Mouse (Mus musculus) olfactory bulb, adult 2 months (tissue): ENCODE measurements around the gene Golga2. TPM values are rescaled to one million over a fixed set of nuclear protein-coding genes. Genes with fewer than 3 reads are reported as not detected.

Source experiments
- H3K27ac ChIP-seq: fragments of 200-500 bp; 2 replicates; pipeline ENCODE4 v1.5.1; 2012; ENCODE audit warnings: low read depth, low read length; ENCODE audit not compliant: insufficient read depth
- H3K4me1 ChIP-seq: fragments of 200-500 bp; 2 replicates; pipeline ENCODE4 v1.6.1; 2012; ENCODE audit warnings: low read length; ENCODE audit not compliant: control insufficient read depth, insufficient read depth
- H3K4me3 ChIP-seq: fragments of 200-500 bp; 2 replicates; pipeline ENCODE4 v1.5.1; 2012; ENCODE audit warnings: mild to moderate bottlenecking, low read depth, low read length, moderate library complexity; ENCODE audit not compliant: insufficient read depth
- CTCF ChIP-seq: fragments of 200-500 bp; IDR thresholded peaks from 2 replicates; pipeline ENCODE4 v1.5.1; 2012; ENCODE audit warnings: low read depth, mild to moderate bottlenecking, low read length, moderate library complexity; ENCODE audit not compliant: insufficient read depth
- POLR2A ChIP-seq: fragments of 200-500 bp; IDR thresholded peaks from 2 replicates; pipeline ENCODE4 v1.6.1; 2012; ENCODE audit warnings: mild to moderate bottlenecking, low read depth, low read length, moderate library complexity; ENCODE audit not compliant: insufficient read depth
- WGBS: fragments of 180-500 bp; shearing (Covaris S2); methylation state at CpG from one replicate; pipeline ENCODE4 v1.1.7; 2018; 5-methylcytosine and 5-hydroxymethylcytosine counted together
- polyA plus RNA-seq: library from polyadenylated mRNA; stranded (reverse); fragments of >200 nt; gene quantifications from 2 replicates; pipeline ENCODE4 v1.2.4, GENCODE M21; 2012; ENCODE audit warnings: low replicate concordance; ENCODE audit not compliant: missing spikeins, insufficient read depth, insufficient read length

Gene Golga2
- polyA plus RNA-seq, 1 experiment: not detected

DNA sequence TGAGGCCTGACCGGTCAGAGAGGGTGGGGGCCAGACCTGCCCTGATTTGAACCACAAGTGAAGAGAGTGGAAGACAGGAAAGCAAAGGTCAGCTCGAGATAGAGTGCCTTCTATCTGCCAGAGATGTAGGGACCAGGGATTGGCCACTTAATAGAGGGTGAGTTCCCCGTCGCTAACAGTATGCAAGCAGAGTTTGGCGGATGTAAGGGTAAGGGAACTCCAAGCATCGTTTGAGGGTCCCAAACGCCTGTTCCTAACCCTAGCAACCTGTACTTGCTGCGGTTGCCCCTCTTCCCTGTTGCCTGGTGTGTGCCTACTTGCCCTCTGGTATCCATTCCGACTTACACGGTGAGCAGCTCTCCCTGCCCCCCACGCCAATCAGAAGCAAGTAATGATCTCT, 33.5 kb downstream of the Golga2 start:
- H3K4me3 ChIP-seq: no peak overlapping the region
- H3K4me1 ChIP-seq: peaks cover 44% of the 10 kb centered on the region
- WGBS: 75% methylated on average over 11 of the region's 11 CpGs
- TF ChIP-seq CTCF (no peak), POLR2A (no peak)
- no peak overlapping the region for H3K27ac ChIP-seq

DNA sequence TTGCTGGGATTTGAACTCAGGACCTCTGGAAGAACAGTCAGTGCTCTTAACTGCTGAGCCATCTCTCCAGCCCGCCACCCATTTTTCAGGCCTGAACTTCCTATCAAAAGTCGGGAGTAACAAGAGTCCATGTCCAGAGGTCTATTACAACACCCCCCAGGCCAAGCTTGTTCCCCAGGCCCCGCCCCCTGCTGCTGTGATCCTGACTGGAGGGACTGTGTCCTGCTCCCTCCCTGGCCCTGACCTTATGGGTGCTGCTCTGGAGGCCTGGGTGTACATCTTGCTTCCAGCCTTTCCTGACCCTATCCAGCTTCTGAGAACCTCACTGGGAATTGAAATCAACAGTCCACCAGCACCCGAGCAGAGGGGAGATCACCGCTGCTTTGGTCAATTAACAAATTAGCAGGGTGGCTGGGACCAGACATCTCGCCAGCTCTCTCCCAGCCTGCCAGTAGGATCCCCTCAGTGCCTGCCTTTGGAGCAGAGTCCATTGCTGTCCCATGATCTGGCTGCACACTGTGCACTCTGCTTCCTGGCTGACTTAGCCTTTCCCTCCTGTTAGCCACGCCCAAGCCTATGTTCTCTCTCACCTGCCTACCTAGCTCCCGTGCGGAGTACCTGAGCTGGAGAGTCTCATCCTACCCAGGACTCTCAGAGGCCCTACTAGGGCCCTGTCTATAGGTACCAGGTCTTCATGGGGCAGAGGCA, 34.6 kb downstream of the Golga2 start:
- Histone ChIP-seq H3K4me1 (peaks cover 44% of the 10 kb centered on the region), H3K27ac (no peak overlapping the region), H3K4me3 (no peak overlapping the region)
- 66% methylated on average over 9 of the region's 9 CpGs for WGBS
- no peak for TF ChIP-seq POLR2A
- no peak for TF ChIP-seq CTCF

DNA sequence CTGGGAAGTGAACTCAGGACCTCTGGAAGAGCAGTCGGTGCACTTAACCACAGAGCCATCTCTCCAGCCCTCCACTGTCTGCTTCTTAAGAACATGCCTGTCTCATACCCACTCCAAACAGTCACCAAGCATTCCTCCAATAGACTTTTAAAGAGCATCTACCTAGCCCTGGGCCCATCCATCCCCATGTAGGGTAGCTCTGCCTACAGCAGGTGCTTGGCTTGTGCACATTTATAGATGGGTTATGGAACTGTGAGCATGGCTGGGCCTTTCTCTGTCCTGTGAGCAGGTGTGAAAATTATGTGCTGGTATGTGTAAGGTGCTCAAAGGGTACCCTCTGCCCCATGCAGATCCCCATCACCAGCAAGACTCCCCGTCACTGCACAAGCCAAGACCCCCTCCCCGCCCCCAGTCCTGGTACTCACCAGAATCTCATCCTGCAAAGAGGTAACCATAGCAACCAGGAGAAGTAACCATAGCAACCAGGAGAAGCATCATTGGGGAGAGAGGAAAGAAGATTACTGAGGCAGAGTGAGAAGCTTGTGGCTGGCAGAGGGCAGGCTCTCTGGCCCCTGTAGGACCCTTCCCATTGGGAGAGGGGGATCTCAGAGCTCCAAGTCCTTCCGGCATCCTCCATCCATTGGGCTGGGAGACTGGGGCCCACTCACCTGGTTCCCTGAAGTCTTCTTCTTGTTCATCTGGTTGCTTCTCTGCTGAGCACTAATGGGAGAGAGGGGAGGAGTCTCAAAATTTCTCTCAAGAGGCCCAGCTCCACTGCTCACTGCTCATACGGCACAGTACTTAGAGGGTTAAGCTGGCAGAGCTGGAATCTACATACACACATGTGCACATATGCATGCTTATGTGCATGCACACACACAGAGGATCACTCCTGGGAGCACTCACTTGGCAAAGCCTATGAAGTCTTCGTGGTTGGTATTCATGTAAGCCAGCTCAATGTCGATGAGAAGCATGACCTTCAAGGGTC, 35.9 kb downstream of the Golga2 start:
- H3K4me3 ChIP-seq: no peak overlapping the region
- no peak for TF ChIP-seq CTCF
- no peak for TF ChIP-seq POLR2A
- no peak overlapping the region for H3K27ac ChIP-seq
- H3K4me1 ChIP-seq: peaks cover 40% of the 10 kb centered on the region
- WGBS: 47% methylated on average over 7 of the region's 7 CpGs

DNA sequence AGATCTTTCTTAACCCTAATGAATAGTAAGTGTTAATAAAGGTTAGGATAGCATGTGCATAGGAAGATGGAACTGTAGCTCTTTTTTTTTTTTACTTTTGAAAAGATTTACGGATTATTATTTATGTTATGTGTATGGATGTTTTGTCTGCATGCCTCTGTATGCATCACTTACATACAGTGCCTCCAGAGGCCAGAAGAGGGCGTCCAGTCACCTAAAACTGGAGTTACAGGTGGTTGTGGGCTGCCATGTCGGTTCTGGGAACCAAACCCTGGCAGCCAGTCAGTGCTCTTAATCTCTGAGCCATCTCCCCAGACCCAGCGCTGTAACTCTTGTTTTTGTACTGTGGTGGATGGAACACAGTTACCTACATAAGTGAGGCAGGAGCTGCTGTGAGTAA, 37.1 kb downstream of the Golga2 start:
- no peak overlapping the region for H3K4me3 ChIP-seq
- TF ChIP-seq CTCF (0 out of 2 replicates have a peak, but pooled peaks have one; percentile 13), POLR2A (no peak)
- H3K27ac ChIP-seq: no peak overlapping the region
- H3K4me1 ChIP-seq: peaks cover 43% of the 10 kb centered on the region
- 57% methylated on average over 4 of the region's 4 CpGs for WGBS

DNA sequence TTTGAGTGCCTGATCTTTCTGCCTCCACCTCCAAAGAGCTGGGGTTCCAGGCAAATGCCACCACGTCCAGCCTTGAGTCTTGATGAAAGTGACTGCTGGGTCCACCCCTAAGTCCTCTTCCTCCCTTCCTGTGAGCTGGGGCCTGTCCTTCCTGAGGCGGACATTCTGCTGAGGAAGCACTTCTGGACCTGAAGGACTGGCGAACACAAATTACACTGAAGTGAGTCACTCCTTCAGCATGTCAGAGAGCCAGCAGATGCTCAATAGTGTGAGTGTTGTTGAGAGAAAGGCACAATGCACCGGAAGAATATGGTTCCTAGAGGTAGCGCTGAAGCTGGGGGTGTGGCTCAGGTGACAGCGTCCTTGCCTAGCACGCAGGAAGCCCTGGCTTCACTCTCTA, 38.2 kb downstream of the Golga2 start:
- Histone ChIP-seq H3K4me1 (peaks cover 44% of the 10 kb centered on the region), H3K27ac (no peak overlapping the region), H3K4me3 (no peak overlapping the region)
- TF ChIP-seq CTCF (no peak), POLR2A (no peak)
- 62% methylated on average over 7 of the region's 7 CpGs for WGBS

DNA sequence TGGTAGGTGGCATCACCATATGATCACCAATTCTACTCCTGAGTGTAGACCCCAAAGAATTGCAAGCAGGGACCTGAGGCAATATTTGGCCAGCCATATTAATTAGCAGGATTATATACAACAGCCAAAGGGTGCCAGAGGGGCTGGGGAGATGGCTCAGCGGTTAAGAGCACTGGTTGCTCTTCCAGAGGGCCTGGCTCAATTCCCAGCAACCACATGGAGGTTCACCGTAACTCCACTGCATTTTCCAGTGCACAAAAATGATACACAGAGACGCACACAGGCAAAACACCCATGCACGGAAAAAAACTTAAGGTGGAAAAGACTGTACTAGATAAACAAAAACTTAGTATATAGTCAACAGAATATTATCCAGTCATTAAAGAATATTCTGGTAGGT, 40.0 kb downstream of the Golga2 start:
- no peak for TF ChIP-seq CTCF
- no peak for TF ChIP-seq POLR2A
- Histone ChIP-seq H3K4me1 (peaks cover 34% of the 10 kb centered on the region), H3K27ac (no peak overlapping the region), H3K4me3 (no peak overlapping the region)
- WGBS: 45% methylated on average over 4 of the region's 4 CpGs

DNA sequence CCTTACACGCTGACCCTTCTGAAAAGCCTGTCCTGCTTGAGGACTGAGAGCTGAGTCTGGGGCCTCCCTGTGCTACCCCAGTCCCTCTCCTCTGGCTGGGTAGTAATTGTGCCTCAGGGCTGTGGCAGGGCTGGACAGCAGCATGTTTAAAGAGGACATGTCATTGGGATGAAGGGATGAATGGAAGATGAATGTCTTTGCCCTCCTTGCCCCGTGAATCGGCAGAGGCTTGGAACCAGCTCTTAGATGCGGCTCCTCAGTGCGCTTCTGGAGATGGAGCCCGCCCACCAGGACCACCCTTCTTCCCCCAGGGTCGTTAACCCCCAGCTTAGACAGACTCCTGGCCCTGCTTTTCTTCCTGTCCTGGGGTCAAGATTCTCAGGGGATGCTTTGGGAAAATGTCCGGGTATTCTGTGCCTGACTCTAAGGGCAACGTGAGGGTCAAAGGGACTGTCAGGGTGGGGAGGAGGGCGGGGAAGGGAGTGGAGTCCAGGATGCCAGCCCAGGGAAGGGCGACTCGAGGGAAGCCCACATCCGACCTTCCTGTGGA, 41.8 kb downstream of the Golga2 start:
- 49% methylated on average over 13 of the region's 13 CpGs for WGBS
- Histone ChIP-seq H3K4me1 (peaks cover 27% of the 10 kb centered on the region), H3K27ac (no peak overlapping the region; the same call in 1 of the 2 replicates), H3K4me3 (no peak overlapping the region)
- TF ChIP-seq CTCF: no peak
- no peak for TF ChIP-seq POLR2A

DNA sequence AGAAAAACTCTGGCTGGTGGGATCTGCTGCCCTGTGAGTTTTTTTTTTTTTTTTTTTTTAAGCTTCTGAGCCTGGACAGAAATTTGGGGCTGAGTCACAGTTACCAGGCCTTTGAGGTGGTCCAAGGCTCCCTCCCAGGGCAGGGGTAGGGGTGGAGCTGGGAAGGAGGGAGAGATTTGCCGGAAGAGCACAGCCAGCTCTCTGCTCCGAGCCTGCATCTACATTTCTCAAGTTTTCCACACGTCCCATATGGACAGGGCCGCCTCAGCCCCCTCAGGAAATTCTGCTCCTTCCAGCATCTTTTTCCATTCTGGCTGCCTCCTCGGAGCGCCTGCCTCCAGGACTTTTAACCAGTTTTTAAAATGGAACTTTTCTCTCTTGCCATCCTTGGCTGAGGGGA, 42.3 kb downstream of the Golga2 start:
- Histone ChIP-seq H3K4me1 (peaks cover 27% of the 10 kb centered on the region), H3K4me3 (no peak overlapping the region), H3K27ac (no peak overlapping the region)
- 49% methylated on average over 6 of the region's 6 CpGs for WGBS
- no peak for TF ChIP-seq POLR2A
- TF ChIP-seq CTCF: no peak

DNA sequence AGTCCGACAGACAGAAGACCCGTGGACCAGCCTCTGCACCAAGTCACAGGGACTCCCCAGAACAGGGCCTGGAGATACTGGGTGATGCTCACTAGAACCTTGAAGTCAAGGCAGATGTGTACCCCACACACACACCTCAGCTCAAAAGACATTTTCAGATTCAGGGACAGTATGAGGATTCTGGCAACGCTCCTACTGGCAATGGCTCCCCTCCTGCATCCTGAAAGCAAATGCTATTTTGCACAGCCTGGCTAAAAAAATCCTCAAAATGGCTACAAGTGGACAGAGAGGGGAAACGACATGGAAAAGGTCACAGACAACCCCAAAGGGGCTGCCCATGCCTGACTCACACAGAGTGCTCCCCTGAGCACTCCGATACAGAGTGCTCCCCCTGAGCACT, 45.0 kb downstream of the Golga2 start:
- no peak overlapping the region for H3K27ac ChIP-seq
- 87% methylated on average over 5 of the region's 5 CpGs for WGBS
- no peak overlapping the region for H3K4me3 ChIP-seq
- no peak for TF ChIP-seq CTCF
- no peak for TF ChIP-seq POLR2A
- H3K4me1 ChIP-seq: peaks cover 22% of the 10 kb centered on the region
